In genomic region chr11:44622023-44622731, GRCm38 (mm10) we compare ENCODE assay signal across 9 mouse cellular contexts. TPM values are rescaled to one million over a fixed set of nuclear protein-coding genes. Genes with fewer than 3 reads are reported as not detected.
DNase-seq lines count a peak whose midpoint lies in the region; ATAC-seq and TF ChIP-seq lines count a peak whose summit lies in the region.
"Had no signal": no experiment of that assay in that cellular context is flagged by ENCODE, and none has a peak within 500 bp of the region (broad histone marks: within the 10 kb centered on the region; RNA-seq: fewer than 3 reads in every experiment).

No protein-coding gene starts in this region.

- no peak overlapping the region for H3K9ac ChIP-seq in forebrain, embryonic 12.5 days
- no peak overlapping the region for H3K9ac ChIP-seq in hindbrain, postnatal 0 days (replicated peaks; ENCODE audit: low read length)
- peak overlapping the region; percentile 97; the same call in 1 of the 2 replicates for H3K9ac ChIP-seq in neural tube, embryonic 14.5 days (replicated peaks; ENCODE audit: low read depth, low read length)
- H3K9ac ChIP-seq: liver, embryonic 13.5 days had no signal

- no peaks in the 10 kb centered on the region for H3K9me3 ChIP-seq in forebrain, embryonic 12.5 days
- no peaks in the 10 kb centered on the region for H3K9me3 ChIP-seq in hindbrain, postnatal 0 days (ENCODE audit: low read length)
- H3K9me3 ChIP-seq in neural tube, embryonic 14.5 days (ENCODE audit: control insufficient read depth, low read length): no peaks in the 10 kb centered on the region
- H3K9me3 ChIP-seq: liver, embryonic 13.5 days had no signal

- no peak overlapping the region; the same call in 1 of the 2 replicates for H3K4me3 ChIP-seq in forebrain, embryonic 12.5 days (replicated peaks)
- peak overlapping the region; percentile 73 for H3K4me3 ChIP-seq in hindbrain, postnatal 0 days (ENCODE audit: low read length)
- H3K4me3 ChIP-seq in neural tube, embryonic 14.5 days (ENCODE audit: low read depth, low read length): peak overlapping the region; percentile 78
- no peak overlapping the region for H3K4me3 ChIP-seq in left cerebral cortex, adult 2 months
- H3K4me3 ChIP-seq: liver, embryonic 13.5 days had no signal

- WGBS in forebrain, embryonic 12.5 days: 16% methylated on average over 11 of the region's 11 CpGs
- WGBS in hindbrain, postnatal 0 days: 42% methylated on average over 11 of the region's 11 CpGs
- 25% methylated on average over 11 of the region's 11 CpGs for WGBS in neural tube, embryonic 14.5 days

- intact Hi-C loops in left cerebral cortex, adult 2 months (cut with DNase I): no loop called here

- H3K27ac ChIP-seq in forebrain, embryonic 12.5 days: no peak overlapping the region
- H3K27ac ChIP-seq in hindbrain, postnatal 0 days: no peak overlapping the region
- 0 out of 2 replicates have a peak overlapping the region, but pooled peaks have one; percentile 28 for H3K27ac ChIP-seq in neural tube, embryonic 14.5 days (ENCODE audit: low read depth, low read length)
- no peak overlapping the region for H3K27ac ChIP-seq in left cerebral cortex, adult 2 months
- H3K27ac ChIP-seq: liver, embryonic 13.5 days had no signal

- DNase-seq in 3T3-L1 (ENCODE audit: low read depth, low spot score): peak; percentile 43
- DNase-seq in NIH3T3 (ENCODE audit: low read depth): peak; percentile 61
- DNase-seq in hindbrain, postnatal 0 days (ENCODE audit: low spot score): peak; percentile 70
- DNase-seq in ovary, postnatal 10 days (ENCODE audit: low spot score): no peak
- DNase-seq in left cerebral cortex, adult 2 months (ENCODE audit: extremely low spot score in 1 of 2, low spot score in 2 of 2): no peak
- DNase-seq: liver, embryonic 13.5 days had no signal

- H3K36me3 ChIP-seq in forebrain, embryonic 12.5 days (replicated peaks): no peaks in the 10 kb centered on the region
- no peaks in the 10 kb centered on the region for H3K36me3 ChIP-seq in hindbrain, postnatal 0 days (ENCODE audit: insufficient read depth, low read length)
- H3K36me3 ChIP-seq in neural tube, embryonic 14.5 days (ENCODE audit: control insufficient read depth, insufficient read depth, low read length): no peaks in the 10 kb centered on the region
- H3K36me3 ChIP-seq: liver, embryonic 13.5 days had no signal

- TF ChIP-seq CTCF in hindbrain, postnatal 0 days (IDR thresholded peaks at IDR 0.05; ENCODE audit: low read depth): no peak
- no peak for TF ChIP-seq CTCF in left cerebral cortex, adult 2 months (IDR thresholded peaks at IDR 0.05)

- H3K4me2 ChIP-seq in forebrain, embryonic 12.5 days: peak overlapping the region; percentile 25; the same call in 1 of the 2 replicates
- peak overlapping the region; percentile 87 for H3K4me2 ChIP-seq in hindbrain, postnatal 0 days (ENCODE audit: low read depth, low read length)
- H3K4me2 ChIP-seq in neural tube, embryonic 14.5 days (ENCODE audit: low read depth, low read length): peak overlapping the region; percentile 60
- H3K4me2 ChIP-seq: liver, embryonic 13.5 days had no signal

- no peak for ATAC-seq in forebrain, embryonic 12.5 days (ENCODE audit: low FRiP score)
- ATAC-seq in hindbrain, postnatal 0 days: no peak
- no peak for ATAC-seq in neural tube, embryonic 14.5 days (ENCODE audit: low read depth)
- no peak for ATAC-seq in monocyte, adult 5-6 weeks (replicated peaks; ENCODE audit: insufficient number of reproducible peaks, low FRiP score, low TSS enrichment, poor library complexity, severe bottlenecking)

- H3K4me1 ChIP-seq in forebrain, embryonic 12.5 days: peaks cover 26% of the 10 kb centered on the region
- H3K4me1 ChIP-seq in hindbrain, postnatal 0 days (ENCODE audit: insufficient read depth, low read length): no peaks in the 10 kb centered on the region
- peaks cover 25% of the 10 kb centered on the region; the same call in 1 of the 2 replicates for H3K4me1 ChIP-seq in neural tube, embryonic 14.5 days (ENCODE audit: control insufficient read depth, insufficient read depth, low read length)

- peaks cover 51% of the 10 kb centered on the region for H3K27me3 ChIP-seq in forebrain, embryonic 12.5 days
- no peaks in the 10 kb centered on the region for H3K27me3 ChIP-seq in hindbrain, postnatal 0 days (ENCODE audit: insufficient read depth, low read length)
- no peaks in the 10 kb centered on the region for H3K27me3 ChIP-seq in neural tube, embryonic 14.5 days (ENCODE audit: control insufficient read depth, insufficient read depth, low read length)

RNA-seq across cellular contexts. Expression of gene Ebf1, which starts 5.1 kb away (rescaled TPM):
- polyA plus RNA-seq in forebrain, embryonic 12.5 days (2016; fragmentation: Nextera tagmentation; extraction: Ambion mirVana): 26.8 and 27.2 TPM in 2 replicates
- total RNA-seq in hindbrain, postnatal 0 days (2014; rRNA removed): 58.6 and 67.1 TPM in 2 replicates
- 71.7 and 77.7 TPM in 2 replicates for polyA plus RNA-seq in hindbrain, postnatal 0 days (2015; fragmentation: Nextera tagmentation; extraction: Ambion mirVana)
- polyA plus RNA-seq in neural tube, embryonic 14.5 days (2014; fragmentation: Nextera tagmentation; extraction: Ambion mirVana): 194 and 226 TPM in 2 replicates
- total RNA-seq in monocyte, adult 5-6 weeks (2017): 7.4 to 16.9 TPM (median 14.2 TPM) in 3 replicates
- 1 to 10 TPM; 3.3 to 3.6 TPM for total RNA-seq in left cerebral cortex, adult 2 months (2021)

Comparison
In these comparisons a context has a peak if more than half of its experiments do, and no peak if none do; other contexts are left out.
1. DNase-seq: peak in 3T3-L1 (single experiment), NIH3T3 (single experiment) and hindbrain, postnatal 0 days (single experiment); none in ovary, postnatal 10 days (single experiment) and left cerebral cortex, adult 2 months (0 of 2).
2. H3K4me2 ChIP-seq: peak in every context shown above with its lines; median percentile 87 in hindbrain, postnatal 0 days; 60 in neural tube, embryonic 14.5 days; 25 in forebrain, embryonic 12.5 days.
3. H3K4me3 ChIP-seq: peak in hindbrain, postnatal 0 days (single experiment) and neural tube, embryonic 14.5 days (single experiment); none in forebrain, embryonic 12.5 days (single experiment) and left cerebral cortex, adult 2 months (single experiment).